Mouse (Mus musculus): ENCODE measurements at regions not wholly inside any gene's neighbourhood (a gene's known extent, or its start where the extent isn't known, plus 50 kb on each side); places are given as distances from the start of the nearest gene placed in this dataset.

- TF ChIP-seq CTCF (IDR thresholded peaks at IDR 0.05; ENCODE audit: extremely low read depth, insufficient read length, insufficient replicate concordance, low read depth, low read length) (no peak), POLR2A (IDR thresholded peaks at IDR 0.05; ENCODE audit: low read depth, low read length) (no peak)
Observed at GRCm38 (mm10) chr5:106366006-106366405, 92.0 kb downstream of the Barhl2 start.

Data from small intestine, adult 2 months (tissue).